Mouse (Mus musculus): Measurements from ENCODE around the gene Xrcc1. TPM values are rescaled to one million over a fixed set of nuclear protein-coding genes. Genes with fewer than 3 reads are reported as not detected.
"Not testable (repeated sequence)": the region's sequence is repeated elsewhere in the genome, so short reads cannot be mapped to it uniquely, and the experiment has no call there.

The Xrcc1 gene
- total RNA-seq (2017), result 32.2 and 37.0 TPM in 2 replicates

GRCm38 (mm10) chr7:24546068-24546614 is at the start of gene Xrcc1, which contains the start of gene Pinlyp:
Xrcc1 (plus strand) TSS chr7:24546289.
Pinlyp (minus strand) TSS chr7:24546118.
- ATAC-seq (replicated peaks; ENCODE audit: low read depth, poor library complexity, severe bottlenecking), result no peak

- peak; percentile 52 for ATAC-seq (replicated peaks; ENCODE audit: low read depth, poor library complexity, severe bottlenecking)
Observed at GRCm38 (mm10) chr7:24499856-24500577, 46.1 kb upstream of the Xrcc1 start.

DNA sequence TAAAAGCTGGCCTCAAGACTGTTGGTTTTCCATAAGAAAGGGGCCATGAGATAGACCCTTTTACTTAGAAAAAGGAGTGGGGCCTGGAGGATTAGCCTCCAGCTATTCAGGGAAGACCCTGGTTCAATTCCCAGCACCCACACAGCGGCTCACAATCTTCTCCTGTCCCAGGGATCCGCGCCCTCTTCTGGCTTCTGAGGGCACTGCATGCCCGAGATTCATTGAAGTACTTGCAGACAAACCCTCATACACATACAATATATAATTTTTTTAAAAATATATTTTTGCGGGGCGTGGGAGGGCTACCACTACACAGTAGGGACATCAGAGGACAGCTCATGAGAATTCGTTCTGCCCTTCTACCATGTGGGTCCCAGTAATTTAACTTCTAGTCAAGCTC is 45.2 kb upstream of the Xrcc1 start:
- ATAC-seq (replicated peaks; ENCODE audit: low read depth, poor library complexity, severe bottlenecking), result no peak

DNA sequence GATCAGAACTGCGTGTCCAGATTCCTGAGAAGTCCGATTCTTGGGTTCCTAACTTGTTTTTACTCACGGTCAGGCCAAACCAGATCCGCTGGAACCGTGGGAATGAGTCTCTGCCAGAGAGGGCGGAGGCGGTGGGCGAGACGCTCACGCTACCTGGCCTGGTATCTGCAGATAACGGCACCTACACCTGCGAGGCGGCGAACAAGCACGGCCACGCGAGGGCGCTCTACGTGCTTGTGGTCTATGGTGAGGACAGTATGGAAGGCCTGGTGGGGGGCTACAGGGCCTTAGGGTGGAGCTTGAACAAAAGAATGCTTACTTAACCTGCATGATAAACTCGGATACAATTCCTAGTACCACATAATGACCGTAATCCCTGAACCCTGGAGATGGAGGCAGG is 44.6 kb upstream of the Xrcc1 start:
- ATAC-seq (replicated peaks; ENCODE audit: low read depth, poor library complexity, severe bottlenecking), result no peak

GRCm38 (mm10) chr7:24504004-24504403 is 42.1 kb upstream of the Xrcc1 start:
- no peak for ATAC-seq (replicated peaks; ENCODE audit: low read depth, poor library complexity, severe bottlenecking)

- no peak for ATAC-seq (replicated peaks; ENCODE audit: low read depth, poor library complexity, severe bottlenecking)
Observed at GRCm38 (mm10) chr7:24504868-24505267, 41.2 kb upstream of the Xrcc1 start.

DNA sequence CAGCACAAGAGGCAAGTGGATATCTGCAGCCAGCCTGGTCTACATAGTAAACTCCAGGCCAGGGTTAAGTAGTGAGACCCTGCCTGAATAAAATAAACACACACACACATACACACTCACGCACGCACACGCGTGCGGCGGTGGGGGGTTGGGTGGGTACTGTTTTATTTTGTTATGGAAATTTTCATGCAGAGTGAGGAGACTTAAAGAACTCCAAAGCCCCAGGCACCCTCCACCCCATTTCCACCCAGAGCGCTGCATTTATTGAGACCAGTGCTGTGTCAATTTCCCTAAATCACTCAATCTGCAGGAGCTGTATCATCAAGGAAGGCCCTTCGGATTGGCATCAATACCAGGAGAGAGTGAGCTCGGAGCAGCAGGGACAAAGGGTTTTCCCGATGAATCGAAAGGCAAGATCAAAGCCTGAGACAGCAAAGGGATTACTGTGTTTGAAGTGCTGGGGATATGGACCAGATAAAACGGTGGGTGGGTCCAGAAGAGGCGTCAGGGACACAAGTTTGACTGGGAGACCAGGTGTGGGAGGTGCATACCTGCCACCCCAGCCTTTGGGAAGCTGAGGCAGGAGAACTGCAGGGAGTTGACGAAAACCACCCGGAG is 40.5 kb upstream of the Xrcc1 start:
- ATAC-seq (replicated peaks; ENCODE audit: low read depth, poor library complexity, severe bottlenecking), result no peak

DNA sequence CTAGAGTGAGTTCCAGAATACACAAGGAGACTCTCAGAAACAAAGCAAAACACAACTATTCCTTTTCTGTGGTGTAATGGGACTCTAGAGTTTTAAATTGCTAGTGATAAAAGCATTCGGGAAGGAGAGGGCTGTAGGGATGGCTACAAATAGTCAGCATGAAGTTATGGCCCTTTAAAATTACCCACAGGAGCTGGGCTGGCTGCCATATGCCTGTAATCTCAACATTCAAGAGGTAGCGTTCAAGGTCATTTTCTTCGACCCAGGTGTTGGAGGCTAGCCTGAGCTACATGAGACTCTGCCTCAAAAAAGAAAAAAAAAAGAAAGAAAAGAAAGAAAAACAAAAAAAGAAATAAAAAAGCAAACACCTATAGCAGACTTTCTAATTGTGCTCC is 40.0 kb upstream of the Xrcc1 start:
- ATAC-seq (replicated peaks; ENCODE audit: low read depth, poor library complexity, severe bottlenecking), result no peak

DNA sequence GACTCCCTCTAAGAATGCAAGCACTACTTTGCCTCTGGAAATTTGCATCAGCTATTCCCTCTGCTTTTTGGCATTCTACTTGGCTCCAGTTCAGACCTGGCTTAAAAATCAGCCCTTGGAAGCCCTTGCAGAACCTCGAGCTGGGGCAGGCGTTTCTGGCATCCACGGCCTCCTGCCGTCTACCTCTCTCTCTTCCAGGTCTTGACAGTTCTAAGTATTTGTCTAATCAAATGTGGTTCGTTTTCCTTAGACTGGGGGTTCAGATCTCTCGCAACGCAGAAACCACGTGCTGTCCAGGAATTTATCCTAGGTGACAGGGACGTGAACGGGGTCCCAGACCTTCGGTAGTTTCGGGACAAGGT is 39.6 kb upstream of the Xrcc1 start:
- ATAC-seq (replicated peaks; ENCODE audit: low read depth, poor library complexity, severe bottlenecking), result no peak

DNA sequence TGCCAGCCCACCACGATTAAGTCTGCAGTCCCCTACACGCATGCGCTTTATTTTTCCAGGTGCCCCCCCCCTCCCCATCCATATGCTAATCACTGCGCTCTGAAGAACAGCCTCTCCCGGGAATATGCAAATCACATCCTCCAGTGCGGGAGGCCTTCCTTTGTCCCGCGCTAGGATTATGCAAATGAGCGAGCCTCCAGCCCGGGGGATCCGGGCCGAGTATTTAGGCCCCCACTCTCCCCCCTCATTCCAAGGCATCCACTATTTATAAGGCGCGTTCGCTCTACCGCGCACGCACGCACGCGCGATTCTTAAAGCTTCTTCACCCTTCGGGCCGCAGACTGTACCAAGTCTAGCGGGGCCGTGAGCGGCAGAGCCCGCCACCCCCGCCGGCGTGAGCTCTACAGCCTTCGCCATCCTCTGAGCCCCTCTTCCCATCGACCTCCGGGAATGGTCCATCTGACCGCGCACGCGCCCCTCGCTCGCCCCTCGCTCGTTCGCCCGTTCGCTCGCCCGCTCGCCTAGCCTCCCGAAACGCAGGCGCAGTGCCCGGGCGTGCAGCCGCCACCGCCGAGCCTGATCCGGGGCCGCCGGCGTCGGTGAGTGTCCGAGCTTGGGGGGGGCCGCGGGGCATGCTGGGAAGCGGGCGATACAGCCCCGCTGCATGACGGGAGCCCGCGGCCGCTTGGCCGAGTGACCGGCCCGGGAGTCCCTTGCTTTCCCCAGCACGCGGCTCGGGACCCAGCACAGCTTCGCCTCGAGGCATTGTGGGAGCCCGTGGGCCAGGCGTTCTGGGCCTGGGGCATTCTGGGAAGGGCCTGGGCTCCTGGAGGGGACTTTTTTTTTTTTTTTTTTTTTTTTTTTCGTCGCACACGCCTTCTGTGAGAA is 39.0 kb upstream of the Xrcc1 start, which contains the start of gene Zfp428:
Gene Zfp428 (plus strand): TSS at position 169 of the 888 bp plus-strand sequence.
- peak; percentile 55 for ATAC-seq (replicated peaks; ENCODE audit: low read depth, poor library complexity, severe bottlenecking)

- ATAC-seq (replicated peaks; ENCODE audit: low read depth, poor library complexity, severe bottlenecking), result no peak; the same call in 1 of the 2 replicates
Observed at GRCm38 (mm10) chr7:24507726-24508114, 38.4 kb upstream of the Xrcc1 start.

GRCm38 (mm10) chr7:24512355-24512754 is 33.7 kb upstream of the Xrcc1 start, which contains the start of gene AC161166.1:
AC161166.1 (minus strand) TSS chr7:24512455.
- no peak for ATAC-seq (replicated peaks; ENCODE audit: low read depth, poor library complexity, severe bottlenecking)

GRCm38 (mm10) chr7:24516319-24516718 is 29.8 kb upstream of the Xrcc1 start:
- not testable (repeated sequence) for ATAC-seq (replicated peaks; ENCODE audit: low read depth, poor library complexity, severe bottlenecking)

DNA sequence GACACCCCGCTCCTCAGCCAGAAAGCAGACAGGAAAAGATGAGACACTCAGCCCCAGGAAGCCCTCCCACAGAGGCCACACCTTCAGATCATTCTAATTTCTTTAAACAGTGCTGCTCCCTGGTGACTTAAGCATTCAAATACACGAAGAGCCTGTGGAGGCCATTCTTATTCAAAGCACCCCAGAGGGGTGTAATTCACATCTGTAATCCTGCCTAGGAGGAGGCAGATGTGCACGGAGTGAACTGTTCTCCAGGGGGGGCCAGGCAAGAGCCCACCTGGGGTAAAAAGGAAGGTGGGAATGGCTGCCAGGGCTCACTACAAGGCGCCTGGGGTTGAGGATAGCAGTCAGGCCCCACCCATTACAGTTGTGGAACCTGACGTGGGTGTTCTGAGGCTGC is 29.0 kb upstream of the Xrcc1 start:
- no peak for ATAC-seq (replicated peaks; ENCODE audit: low read depth, poor library complexity, severe bottlenecking)

DNA sequence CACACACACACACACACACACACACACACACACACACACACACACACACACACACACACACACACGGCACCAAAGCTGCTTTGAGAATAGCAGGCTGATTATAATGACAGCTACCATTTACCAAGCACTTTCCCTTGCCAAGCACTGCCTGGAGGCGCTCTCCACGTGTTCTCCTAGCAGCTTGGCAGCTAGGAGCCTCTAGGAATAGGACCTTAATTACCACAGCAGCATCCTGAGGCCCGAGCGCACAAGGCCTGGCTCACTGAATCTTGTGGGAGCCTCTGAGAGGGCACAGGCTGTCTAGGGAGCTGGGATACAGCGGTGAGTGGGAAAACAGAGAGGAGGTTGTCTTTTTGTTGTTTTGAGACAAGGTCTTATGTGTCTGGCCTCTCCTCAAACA is 28.4 kb upstream of the Xrcc1 start:
- ATAC-seq (replicated peaks; ENCODE audit: low read depth, poor library complexity, severe bottlenecking), result no peak

DNA sequence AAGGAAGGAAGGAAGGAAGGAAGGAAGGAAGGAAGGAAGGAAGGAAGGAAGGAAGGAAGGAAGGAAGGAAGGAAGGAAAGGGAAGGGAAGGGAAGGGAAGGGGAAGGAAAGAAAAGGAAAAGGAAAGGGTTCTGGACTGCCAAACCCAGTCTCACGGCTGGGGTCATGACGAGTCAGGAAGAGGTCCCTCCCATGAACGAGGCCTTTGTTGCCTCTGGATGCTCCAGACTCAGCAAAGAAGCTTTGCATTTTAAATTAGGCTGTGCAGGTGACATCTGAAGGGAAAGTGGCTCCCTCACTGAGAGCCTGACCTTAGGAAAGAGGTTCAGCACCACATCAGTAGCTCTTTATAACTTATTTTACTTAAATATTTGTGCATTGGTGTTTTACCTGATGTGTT is 27.0 kb upstream of the Xrcc1 start:
- no peak for ATAC-seq (replicated peaks; ENCODE audit: low read depth, poor library complexity, severe bottlenecking)

- not testable (repeated sequence) for ATAC-seq (replicated peaks; ENCODE audit: low read depth, poor library complexity, severe bottlenecking)
Observed at GRCm38 (mm10) chr7:24520054-24520453, 26.0 kb upstream of the Xrcc1 start.

- no peak for ATAC-seq (replicated peaks; ENCODE audit: low read depth, poor library complexity, severe bottlenecking)
Observed at GRCm38 (mm10) chr7:24522805-24523204, 23.3 kb upstream of the Xrcc1 start.

GRCm38 (mm10) chr7:24523723-24524122 is 22.4 kb upstream of the Xrcc1 start:
- no peak for ATAC-seq (replicated peaks; ENCODE audit: low read depth, poor library complexity, severe bottlenecking)

- ATAC-seq (replicated peaks; ENCODE audit: low read depth, poor library complexity, severe bottlenecking), result no peak
Observed at GRCm38 (mm10) chr7:24524978-24525377, 21.1 kb upstream of the Xrcc1 start.
